ENCODE assay signal across 26 mouse cellular contexts in genomic region chr3:101444437-101444836, GRCm38 (mm10).
A peak's percentile ranks its signal among the peaks of the same experiment; 100 is the strongest.
DNase-seq lines count a peak whose midpoint lies in the region; ATAC-seq and TF ChIP-seq lines count a peak whose summit lies in the region.
"Had no signal": no experiment of that assay in that cellular context is flagged by ENCODE, and none has a peak within 500 bp of the region (broad histone marks: within the 10 kb centered on the region; RNA-seq: fewer than 3 reads in every experiment).

No protein-coding gene starts in this region.

- TF ChIP-seq POLR2A in thymus, adult 2 months (IDR thresholded peaks at IDR 0.05; ENCODE audit: control insufficient read depth, extremely low read depth, insufficient read depth, low read length, poor library complexity): no peak

- no peak overlapping the region for H3K9ac ChIP-seq in hindbrain, embryonic 15.5 days
- H3K9ac ChIP-seq in hindbrain, postnatal 0 days (replicated peaks; ENCODE audit: low read length): no peak overlapping the region
- H3K9ac ChIP-seq in neural tube, embryonic 15.5 days (replicated peaks): no peak overlapping the region
- H3K9ac ChIP-seq: embryonic facial prominence, embryonic 13.5 days; heart, embryonic 13.5 days; liver, embryonic 14.5 days; lung, embryonic 14.5 days had no signal

- intact Hi-C loops in gastrocnemius, postnatal 14 days (cut with DNase I; ENCODE audit: low total_unique reads): no loop called here

- no peak for TF ChIP-seq CTCF in hindbrain, postnatal 0 days (IDR thresholded peaks at IDR 0.05; ENCODE audit: low read depth)
- no peak for TF ChIP-seq CTCF in thymus, adult 2 months (IDR thresholded peaks at IDR 0.05; ENCODE audit: borderline replicate concordance, control insufficient read depth, extremely low read depth, insufficient read depth, low read length, poor library complexity)

- 0 out of 2 replicates have a peak, but pooled peaks have one; percentile 16 for ATAC-seq in hindbrain, embryonic 15.5 days (ENCODE audit: low FRiP score, low read depth)
- ATAC-seq in hindbrain, postnatal 0 days: no peak
- ATAC-seq in neural tube, embryonic 15.5 days (ENCODE audit: low FRiP score): no peak
- ATAC-seq: forebrain, embryonic 16.5 days had no signal

- peaks cover 5% of the 10 kb centered on the region for H3K36me3 ChIP-seq in hindbrain, embryonic 15.5 days
- H3K36me3 ChIP-seq in hindbrain, postnatal 0 days (ENCODE audit: insufficient read depth, low read length): peaks cover 15% of the 10 kb centered on the region; the same call in 1 of the 2 replicates
- H3K36me3 ChIP-seq in neural tube, embryonic 15.5 days: peaks cover 17% of the 10 kb centered on the region
- no peaks in the 10 kb centered on the region for H3K36me3 ChIP-seq in thymus, adult 2 months (ENCODE audit: control insufficient read depth, insufficient read depth, low read length)

- 80% methylated on average over 8 of the region's 8 CpGs for WGBS in hindbrain, embryonic 15.5 days
- whole genome bisulfite sequencing in hindbrain, postnatal 0 days: 66% methylated on average over 8 of the region's 8 CpGs
- 81% methylated on average over 8 of the region's 8 CpGs for WGBS in neural tube, embryonic 15.5 days
- 86% methylated on average over 8 of the region's 8 CpGs for WGBS in thymus, adult 2 months

- H3K27me3 ChIP-seq in hindbrain, embryonic 15.5 days: no peaks in the 10 kb centered on the region
- H3K27me3 ChIP-seq in hindbrain, postnatal 0 days (ENCODE audit: insufficient read depth, low read length): no peaks in the 10 kb centered on the region
- no peaks in the 10 kb centered on the region for H3K27me3 ChIP-seq in neural tube, embryonic 15.5 days (replicated peaks)
- H3K27me3 ChIP-seq in thymus, adult 2 months (ENCODE audit: control insufficient read depth, insufficient read depth, low read length): no peaks in the 10 kb centered on the region
- H3K27me3 ChIP-seq: embryonic facial prominence, embryonic 13.5 days; heart, embryonic 13.5 days had no signal

- H3K4me3 ChIP-seq in hindbrain, embryonic 15.5 days: no peak overlapping the region
- no peak overlapping the region for H3K4me3 ChIP-seq in hindbrain, postnatal 0 days (ENCODE audit: low read length)
- H3K4me3 ChIP-seq in neural tube, embryonic 15.5 days (replicated peaks): no peak overlapping the region
- no peak overlapping the region for H3K4me3 ChIP-seq in thymus, adult 2 months (ENCODE audit: control insufficient read depth, insufficient read depth, low read length)
- H3K4me3 ChIP-seq: embryonic facial prominence, embryonic 13.5 days; erythroblast, embryonic 14.5 days; gastrocnemius, adult 2 months; heart, adult 2 months; heart, embryonic 13.5 days had no signal

- H3K4me2 ChIP-seq in hindbrain, embryonic 15.5 days: no peak overlapping the region
- no peak overlapping the region for H3K4me2 ChIP-seq in hindbrain, postnatal 0 days (ENCODE audit: low read depth, low read length)
- no peak overlapping the region for H3K4me2 ChIP-seq in neural tube, embryonic 15.5 days
- H3K4me2 ChIP-seq: embryonic facial prominence, embryonic 13.5 days; heart, embryonic 13.5 days; lung, embryonic 14.5 days; midbrain, embryonic 11.5 days had no signal

- no peak overlapping the region for H3K27ac ChIP-seq in hindbrain, embryonic 15.5 days (replicated peaks)
- H3K27ac ChIP-seq in hindbrain, postnatal 0 days: no peak overlapping the region
- H3K27ac ChIP-seq in neural tube, embryonic 15.5 days (replicated peaks): 0 out of 2 replicates have a peak overlapping the region, but pooled peaks have one; percentile 2
- H3K27ac ChIP-seq in thymus, adult 2 months (ENCODE audit: control insufficient read depth, insufficient read depth, low read length): no peak overlapping the region
- H3K27ac ChIP-seq: embryonic facial prominence, embryonic 13.5 days; gastrocnemius, adult 2 months; heart, adult 2 months; heart, embryonic 13.5 days; liver, embryonic 14.5 days had no signal

- H3K9me3 ChIP-seq in hindbrain, embryonic 15.5 days: no peaks in the 10 kb centered on the region
- H3K9me3 ChIP-seq in hindbrain, postnatal 0 days (ENCODE audit: low read length): no peaks in the 10 kb centered on the region
- H3K9me3 ChIP-seq in neural tube, embryonic 15.5 days (replicated peaks): no peaks in the 10 kb centered on the region
- H3K9me3 ChIP-seq: embryonic facial prominence, embryonic 13.5 days; heart, embryonic 13.5 days had no signal

- no peak for DNase-seq in hindbrain, postnatal 0 days (ENCODE audit: low spot score)
- DNase-seq in urinary bladder, adult 18-20 months (ENCODE audit: low spot score in 2 of 2): peak; percentile 30 to 38
- no peak for DNase-seq in urinary bladder, postnatal 14 days (ENCODE audit: low spot score)
- no peak for DNase-seq in gastrocnemius, postnatal 14 days
- DNase-seq in thymus, adult 2 months: no peak
- DNase-seq: adrenal gland, postnatal 14 days; cerebellum, adult 18-20 months; cerebellum, postnatal 10 days; gastrocnemius, adult 2 months; heart, adult 2 months; heart, postnatal 10 days; kidney, adult 2 months; kidney, postnatal 4 days; layer of hippocampus, adult 9-11 months; liver; lung, postnatal 14 days; thymus, postnatal 25 days had no signal

- 0 out of 2 replicates have a peak, but pooled peaks cover 4% of the 10 kb centered on the region for H3K4me1 ChIP-seq in hindbrain, embryonic 15.5 days (replicated peaks)
- H3K4me1 ChIP-seq in hindbrain, postnatal 0 days (ENCODE audit: insufficient read depth, low read length): no peaks in the 10 kb centered on the region
- H3K4me1 ChIP-seq in neural tube, embryonic 15.5 days: peaks cover 21% of the 10 kb centered on the region
- H3K4me1 ChIP-seq in thymus, adult 2 months (replicated peaks; ENCODE audit: control insufficient read depth, insufficient read depth, low read length): no peaks in the 10 kb centered on the region

Comparison
In these comparisons a context has a peak if more than half of its experiments do, and no peak if none do; other contexts are left out.
1. DNase-seq: peak in urinary bladder, adult 18-20 months (2 of 2); none in hindbrain, postnatal 0 days (single experiment), urinary bladder, postnatal 14 days (single experiment), gastrocnemius, postnatal 14 days (single experiment) and thymus, adult 2 months (single experiment).